Mouse (Mus musculus) kidney, embryonic 14.5 days (tissue): Measurements from ENCODE around the gene Zmynd10. TPM values are rescaled to one million over a fixed set of nuclear protein-coding genes. Genes with fewer than 3 reads are reported as not detected.

Experiments used
- ATAC-seq: fragments of 200-750 bp; cut with Nextera tagmentation; 2 replicates; pipeline ENCODE4 v1.8.0; 2017; ENCODE audit warnings: moderate number of reproducible peaks, mild to moderate bottlenecking, moderate TSS enrichment, moderate library complexity; ENCODE audit not compliant: low FRiP score, low TSS enrichment
- H3K27ac ChIP-seq: fragments of 300-500 bp; sonication (generic); 2 replicates; pipeline ENCODE4 v1.5.1; 2014; ENCODE audit warnings: low read depth, mild to moderate bottlenecking, low read length, moderate library complexity, mixed read lengths
- H3K27me3 ChIP-seq: fragments of 300-500 bp; sonication (generic); 2 replicates; pipeline ENCODE4 v1.6.1; 2014; ENCODE audit warnings: mild to moderate bottlenecking, low read length; ENCODE audit not compliant: control insufficient read depth, insufficient read depth
- H3K36me3 ChIP-seq: fragments of 300-500 bp; sonication (generic); 2 replicates; pipeline ENCODE4 v1.6.1; 2014; ENCODE audit warnings: low read length, mixed read lengths; ENCODE audit not compliant: control insufficient read depth, insufficient read depth
- H3K4me1 ChIP-seq: fragments of 300-500 bp; sonication (generic); 2 replicates; pipeline ENCODE4 v1.6.1; 2014; ENCODE audit warnings: low read length, mixed read lengths; ENCODE audit not compliant: control insufficient read depth, insufficient read depth
- H3K4me2 ChIP-seq: fragments of 300-500 bp; sonication (generic); replicated peaks from 2 replicates; pipeline ENCODE4 v1.6.1; 2014; ENCODE audit warnings: low read depth, mild to moderate bottlenecking, low read length
- H3K4me3 ChIP-seq: fragments of 300-500 bp; sonication (generic); 2 replicates; pipeline ENCODE4 v1.5.1; 2014; ENCODE audit warnings: mild to moderate bottlenecking, low read length
- H3K9ac ChIP-seq: fragments of 300-500 bp; sonication (generic); 2 replicates; pipeline ENCODE4 v1.6.1; 2014; ENCODE audit warnings: low read depth, mild to moderate bottlenecking, low read length, moderate library complexity
- H3K9me3 ChIP-seq: fragments of 300-500 bp; sonication (generic); 2 replicates; pipeline ENCODE4 v1.6.1; 2016; ENCODE audit warnings: low read length; ENCODE audit not compliant: control insufficient read depth
- WGBS: fragments of 180-500 bp; shearing (Covaris S2); extraction: QIAGEN DNeasy Blood & Tissue Kit; methylation state at CpG from one replicate; pipeline ENCODE4 v1.1.7; 2014; 5-methylcytosine and 5-hydroxymethylcytosine counted together
- polyA plus RNA-seq: library from polyadenylated mRNA; unstranded; fragments of >200 nt; fragmentation: Nextera tagmentation; extraction: Ambion mirVana; gene quantifications from 2 replicates; pipeline ENCODE4 v1.2.1, GENCODE M21; 2014

Zmynd10 gene
- polyA plus RNA-seq: 0.76 and 1.7 TPM in 2 replicates

DNA sequence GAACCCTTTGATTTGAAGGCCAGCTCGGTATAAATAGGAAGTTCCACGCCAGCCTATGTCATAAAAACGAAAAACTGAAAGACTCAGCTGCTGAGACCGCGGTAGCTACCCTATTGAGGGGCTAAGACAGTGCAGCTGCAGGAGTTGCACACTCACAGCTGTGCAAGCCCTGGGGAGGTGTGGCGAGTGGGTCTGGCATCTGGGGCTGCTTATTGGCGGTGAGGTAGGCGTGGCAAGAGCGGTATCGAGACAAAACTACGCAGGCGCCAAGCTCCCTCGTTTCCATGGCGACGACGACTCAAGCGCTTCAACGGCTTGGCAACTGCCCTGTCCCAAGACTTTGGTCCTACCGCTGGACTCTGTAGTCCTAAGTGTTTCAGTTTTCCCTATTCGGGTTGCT is at the start of gene Zmynd10:
Gene Zmynd10, plus strand, starts transcription at position 273 of the 400 bp plus-strand sequence.
- ATAC-seq: peak; percentile 53
- Histone ChIP-seq H3K4me1 (peaks cover 34% of the 10 kb centered on the region; the same call in 1 of the 2 replicates), H3K4me3 (peak within 1 kb of the TSS; percentile 1; the same call in 1 of the 2 replicates), H3K36me3 (peaks cover 14% of the 10 kb centered on the region), H3K4me2 (peak within 1 kb of the TSS; percentile 24), H3K9me3 (no peaks in the 10 kb centered on the region), H3K27ac (0 out of 2 replicates have a peak within 1 kb of the TSS, but pooled peaks have one; percentile 24), H3K27me3 (no peaks in the 10 kb centered on the region), H3K9ac (0 out of 2 replicates have a peak within 1 kb of the TSS, but pooled peaks have one; percentile 0)
- WGBS: 4% methylated on average over 20 of the region's 20 CpGs

DNA sequence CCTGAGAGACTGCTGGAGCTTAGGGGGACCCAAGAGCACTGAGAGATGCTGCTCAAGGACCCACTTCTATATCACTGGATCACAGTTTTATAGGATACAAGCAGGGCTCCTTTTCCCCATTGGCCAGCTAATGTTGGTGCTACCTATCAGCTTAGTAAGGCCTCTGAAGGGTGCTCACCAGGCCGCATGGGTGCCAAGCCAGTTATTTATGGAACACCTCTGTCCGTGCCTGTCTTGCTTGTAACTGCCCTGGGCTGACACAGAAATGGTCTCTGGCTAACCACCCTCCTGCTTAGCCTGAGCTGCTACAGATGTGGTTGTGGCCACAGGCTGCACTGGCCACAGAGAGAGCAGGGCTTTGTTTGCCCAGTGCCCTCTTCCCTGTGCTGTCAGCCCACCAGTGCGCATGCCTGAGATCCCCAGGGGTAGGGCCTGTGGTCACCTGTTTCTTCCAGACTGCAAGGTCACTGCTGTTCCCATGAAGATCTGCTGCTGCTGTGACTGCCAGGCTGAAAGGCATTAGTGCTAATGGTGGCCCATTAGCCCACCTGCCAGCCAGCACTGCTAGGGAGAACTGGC is 46.3 kb upstream of the Zmynd10 start:
- Histone ChIP-seq H3K9me3 (no peaks in the 10 kb centered on the region), H3K4me2 (no peak overlapping the region), H3K27me3 (0 out of 2 replicates have a peak, but pooled peaks cover 2% of the 10 kb centered on the region), H3K4me3 (no peak overlapping the region), H3K9ac (no peak overlapping the region), H3K27ac (no peak overlapping the region), H3K4me1 (no peaks in the 10 kb centered on the region), H3K36me3 (no peaks in the 10 kb centered on the region)
- ATAC-seq: no peak
- 74% methylated on average over 3 of the region's 3 CpGs for WGBS

DNA sequence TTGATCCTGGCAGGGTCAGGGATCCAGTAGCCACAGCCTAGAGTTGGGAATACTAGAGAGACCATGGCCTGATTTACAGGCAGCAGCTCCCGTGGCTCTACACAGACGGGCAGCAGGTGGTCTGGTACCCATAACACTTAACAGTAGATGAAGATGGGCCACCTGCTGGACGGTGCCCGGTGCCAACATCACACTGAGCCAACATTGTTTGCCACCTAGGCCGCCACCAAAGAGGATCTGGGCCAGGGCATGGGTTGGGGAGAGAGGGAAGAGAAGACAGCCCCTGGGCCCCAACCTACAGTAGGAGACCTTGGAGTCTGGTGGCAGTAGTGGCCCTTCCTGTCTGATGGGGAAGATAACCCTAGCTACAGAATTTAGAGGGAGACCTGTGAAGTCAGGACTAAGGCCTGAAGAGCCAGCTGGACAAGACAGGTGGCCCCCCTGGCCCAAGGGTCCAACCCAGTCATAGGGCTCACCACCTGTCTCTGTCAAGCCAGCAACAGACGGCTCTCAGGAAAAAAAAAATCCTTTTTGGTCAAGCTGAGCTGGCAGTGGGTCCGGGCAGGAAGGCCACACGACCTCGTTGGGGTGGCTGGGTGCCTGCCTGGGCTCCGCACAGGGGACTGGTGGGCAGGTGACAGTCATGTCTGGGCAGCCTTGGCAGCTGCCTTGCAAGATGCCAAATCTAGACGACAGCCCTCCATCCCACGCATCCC is 44.8 kb upstream of the Zmynd10 start:
- H3K9me3 ChIP-seq: no peaks in the 10 kb centered on the region
- 0 out of 2 replicates have a peak, but pooled peaks cover 2% of the 10 kb centered on the region for H3K27me3 ChIP-seq
- no peaks in the 10 kb centered on the region for H3K36me3 ChIP-seq
- H3K4me2 ChIP-seq: no peak overlapping the region
- H3K27ac ChIP-seq: no peak overlapping the region
- no peaks in the 10 kb centered on the region; the same call in 1 of the 2 replicates for H3K4me1 ChIP-seq
- H3K4me3 ChIP-seq: no peak overlapping the region
- no peak for ATAC-seq
- WGBS: 87% methylated on average over 12 of the region's 12 CpGs
- no peak overlapping the region for H3K9ac ChIP-seq

DNA sequence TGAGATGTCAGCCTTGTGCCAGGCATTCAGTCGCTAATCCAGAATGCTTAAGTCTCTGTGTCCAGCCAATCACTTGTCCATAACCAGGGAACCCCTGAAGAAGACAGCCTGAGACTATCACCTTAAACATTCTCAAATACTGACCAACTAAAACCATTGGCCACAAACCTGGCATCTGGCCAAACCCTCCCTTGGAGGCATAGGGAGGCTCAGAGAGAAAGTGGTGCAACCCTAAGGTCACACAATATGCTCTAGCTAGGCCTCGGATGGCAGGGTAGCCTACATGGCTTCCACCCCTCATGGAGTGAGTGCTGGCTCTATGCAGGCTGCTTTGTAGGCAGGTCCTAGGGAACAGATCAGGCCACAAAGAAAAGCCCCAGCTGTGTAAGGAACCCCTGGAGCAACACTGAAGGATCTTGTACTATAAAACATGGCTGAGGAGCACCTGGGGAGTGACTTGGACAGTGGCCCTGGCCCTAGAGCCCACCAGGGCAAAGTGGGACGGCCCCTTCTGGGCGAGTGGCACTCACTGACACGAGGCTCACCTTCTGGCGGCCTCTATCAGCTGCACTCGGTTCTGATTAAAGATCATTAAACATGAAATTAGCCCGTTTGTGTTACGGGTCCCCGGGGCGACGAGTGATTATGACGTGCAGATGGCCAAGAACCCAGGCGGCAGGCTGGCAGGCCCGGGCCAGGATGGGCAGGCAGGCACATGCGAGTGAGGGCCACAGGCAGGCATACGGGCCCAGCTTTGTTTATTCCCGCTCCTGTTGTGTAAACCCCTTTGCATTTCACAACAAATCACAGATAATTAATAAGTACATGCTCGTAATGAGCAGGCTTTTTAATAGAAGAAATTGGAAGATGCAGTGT is 42.2 kb upstream of the Zmynd10 start:
- Histone ChIP-seq H3K4me3 (no peak overlapping the region), H3K9ac (no peak overlapping the region), H3K4me1 (no peaks in the 10 kb centered on the region; the same call in 1 of the 2 replicates), H3K27me3 (peaks cover 5% of the 10 kb centered on the region; the same call in 1 of the 2 replicates), H3K4me2 (no peak overlapping the region), H3K27ac (no peak overlapping the region), H3K9me3 (no peaks in the 10 kb centered on the region), H3K36me3 (no peaks in the 10 kb centered on the region)
- no peak for ATAC-seq
- WGBS: 80% methylated on average over 19 of the region's 19 CpGs

DNA sequence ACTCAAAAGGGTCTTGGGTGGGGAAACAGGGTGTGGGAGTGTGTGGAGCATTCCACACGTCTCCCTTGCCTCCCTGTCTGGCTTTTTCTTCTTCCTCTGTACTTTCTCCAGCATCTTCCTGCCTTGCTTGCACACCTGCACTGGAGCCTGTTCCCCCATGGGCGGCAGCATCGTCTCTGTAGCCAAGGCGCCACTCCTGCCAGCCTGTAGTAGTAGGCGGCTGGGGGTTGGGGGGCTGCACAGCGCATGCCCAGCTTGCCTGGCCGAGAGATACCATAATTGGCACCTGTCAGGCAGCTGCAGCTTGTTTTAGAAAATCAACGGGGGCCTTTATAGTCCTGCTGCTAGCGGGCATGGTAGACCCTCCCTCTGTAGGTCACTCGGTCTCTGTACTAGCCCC is 38.8 kb upstream of the Zmynd10 start:
- Histone ChIP-seq H3K4me3 (no peak overlapping the region), H3K9ac (no peak overlapping the region), H3K36me3 (no peaks in the 10 kb centered on the region), H3K4me1 (peaks cover 15% of the 10 kb centered on the region), H3K4me2 (no peak overlapping the region), H3K27ac (no peak overlapping the region), H3K27me3 (peaks cover 2% of the 10 kb centered on the region; the same call in 1 of the 2 replicates), H3K9me3 (no peaks in the 10 kb centered on the region)
- 51% methylated on average over 10 of the region's 10 CpGs for WGBS
- ATAC-seq: no peak

DNA sequence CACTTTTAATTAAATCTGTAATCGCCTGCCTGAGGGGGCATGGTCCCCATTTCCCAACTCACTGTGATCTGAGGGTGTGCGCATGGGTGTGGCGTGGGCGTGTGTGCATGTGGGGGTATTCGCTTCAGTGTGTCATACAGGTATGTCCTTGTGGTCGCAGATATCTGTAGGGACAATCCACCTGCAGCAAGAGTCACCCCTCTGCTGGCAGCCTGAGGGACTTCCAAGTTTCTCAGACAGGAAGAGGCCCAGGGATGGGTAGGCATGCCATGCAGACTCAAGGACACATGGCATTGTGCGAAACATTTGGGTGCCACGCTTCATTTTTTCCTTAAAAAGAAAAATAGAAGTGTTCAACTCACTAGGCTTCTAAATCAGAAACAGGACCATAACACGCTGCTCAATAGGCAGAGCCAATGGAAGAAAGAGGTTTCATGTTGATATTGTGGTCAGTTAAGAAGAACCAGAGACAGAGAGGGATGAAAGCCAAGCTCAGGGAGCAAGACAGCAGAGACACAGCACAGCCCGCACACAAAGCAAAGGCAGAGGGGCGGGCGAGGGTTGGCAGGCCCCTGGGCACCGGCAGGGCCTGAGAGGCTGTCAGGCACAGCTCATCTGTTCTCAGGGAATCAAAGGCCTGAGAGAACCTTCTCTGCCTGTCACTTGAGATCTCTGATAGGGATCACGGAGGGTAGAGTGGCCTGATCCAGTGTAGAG is 36.6 kb upstream of the Zmynd10 start:
- WGBS: 78% methylated on average over 14 of the region's 14 CpGs
- H3K9me3 ChIP-seq: no peaks in the 10 kb centered on the region
- no peaks in the 10 kb centered on the region for H3K36me3 ChIP-seq
- no peak for ATAC-seq
- H3K27me3 ChIP-seq: peaks cover 9% of the 10 kb centered on the region; the same call in 1 of the 2 replicates
- no peak overlapping the region for H3K9ac ChIP-seq
- H3K4me3 ChIP-seq: no peak overlapping the region
- H3K4me2 ChIP-seq: no peak overlapping the region
- peaks cover 15% of the 10 kb centered on the region for H3K4me1 ChIP-seq
- H3K27ac ChIP-seq: no peak overlapping the region

DNA sequence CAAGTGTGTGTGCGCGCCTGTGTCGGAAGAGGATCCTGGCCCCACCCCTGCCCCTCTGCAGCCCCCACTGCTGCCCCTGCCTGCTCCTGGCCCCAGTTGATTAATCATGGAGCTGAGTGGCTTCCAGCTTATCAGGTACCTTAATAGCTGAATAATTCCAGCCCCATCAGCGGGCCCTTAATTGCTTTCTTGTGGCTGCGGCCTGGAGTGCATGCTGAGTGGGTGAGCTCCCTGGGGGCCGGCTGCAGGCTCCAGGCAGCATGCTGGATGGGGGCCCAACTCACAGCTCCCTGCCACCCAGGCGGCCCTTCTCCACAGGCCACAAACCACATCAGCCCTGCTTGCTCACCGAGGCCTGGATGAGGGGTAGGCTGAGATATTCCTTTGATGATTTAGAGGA is 35.7 kb upstream of the Zmynd10 start:
- Histone ChIP-seq H3K4me3 (no peak overlapping the region), H3K9ac (no peak overlapping the region), H3K4me1 (peaks cover 15% of the 10 kb centered on the region), H3K27me3 (peaks cover 9% of the 10 kb centered on the region; the same call in 1 of the 2 replicates), H3K36me3 (no peaks in the 10 kb centered on the region), H3K9me3 (no peaks in the 10 kb centered on the region), H3K27ac (peak overlapping the region; percentile 56; the same call in 1 of the 2 replicates), H3K4me2 (no peak overlapping the region)
- peak; percentile 36; the same call in 1 of the 2 replicates for ATAC-seq
- WGBS: 37% methylated on average over 8 of the region's 8 CpGs

DNA sequence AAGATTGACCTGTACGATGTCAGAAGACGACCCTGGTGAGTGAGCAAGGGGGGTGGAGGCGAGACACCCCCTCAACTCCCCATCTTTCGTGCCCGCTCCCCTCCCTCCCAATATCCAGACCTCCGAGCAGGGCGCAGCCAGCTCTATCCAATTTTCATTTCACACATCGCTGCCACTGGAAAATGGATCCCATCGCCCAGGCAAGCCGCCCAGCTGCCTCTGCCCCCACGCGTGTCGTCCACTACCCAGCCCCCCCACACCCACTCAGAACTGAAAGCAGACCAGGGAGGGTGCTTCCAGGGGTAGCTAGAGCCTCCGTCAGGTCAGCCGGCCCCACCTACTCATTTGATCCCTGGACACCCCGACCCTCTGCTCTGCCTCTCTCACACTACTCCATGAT is 34.8 kb upstream of the Zmynd10 start:
- Histone ChIP-seq H3K9ac (no peak overlapping the region), H3K36me3 (no peaks in the 10 kb centered on the region), H3K4me2 (no peak overlapping the region), H3K27me3 (peaks cover 9% of the 10 kb centered on the region; the same call in 1 of the 2 replicates), H3K9me3 (no peaks in the 10 kb centered on the region), H3K27ac (no peak overlapping the region), H3K4me1 (peaks cover 15% of the 10 kb centered on the region), H3K4me3 (no peak overlapping the region)
- WGBS: 38% methylated on average over 16 of the region's 16 CpGs
- no peak for ATAC-seq
